Mouse (Mus musculus): ENCODE results near the gene Iqgap1.

Gene Iqgap1

GRCm38 (mm10) chr7:80799307-80799706 lies 26.5 kb downstream of the Iqgap1 start:
- DNase-seq, result no peak

- DNase-seq, result no peak
Observed at GRCm38 (mm10) chr7:80796805-80797567, 28.8 kb downstream of the Iqgap1 start.

- DNase-seq, result no peak
Observed at GRCm38 (mm10) chr7:80796258-80796657, 29.5 kb downstream of the Iqgap1 start.

GRCm38 (mm10) chr7:80789534-80789933 lies 36.2 kb downstream of the Iqgap1 start:
- peak; percentile 34 for DNase-seq

GRCm38 (mm10) chr7:80789061-80789460 lies 36.7 kb downstream of the Iqgap1 start:
- no peak for DNase-seq

GRCm38 (mm10) chr7:80788002-80788401 lies 37.8 kb downstream of the Iqgap1 start:
- no peak for DNase-seq

GRCm38 (mm10) chr7:80786746-80787145 lies 39.0 kb downstream of the Iqgap1 start:
- DNase-seq, result peak; percentile 64

- no peak for DNase-seq
Observed at GRCm38 (mm10) chr7:80783841-80784240, 41.9 kb downstream of the Iqgap1 start.

GRCm38 (mm10) chr7:80782155-80783109 lies 43.3 kb downstream of the Iqgap1 start:
- peak; percentile 32 for DNase-seq

GRCm38 (mm10) chr7:80781444-80782120 lies 44.2 kb downstream of the Iqgap1 start:
- DNase-seq, result peak; percentile 39

- DNase-seq, result peak; percentile 70
Observed at GRCm38 (mm10) chr7:80778958-80779669, 46.7 kb downstream of the Iqgap1 start.

- no peak for DNase-seq
Observed at GRCm38 (mm10) chr7:80778376-80778775, 47.4 kb downstream of the Iqgap1 start.

- no peak for DNase-seq
Observed at GRCm38 (mm10) chr7:80777151-80777550, 48.6 kb downstream of the Iqgap1 start.

- no peak for DNase-seq
Observed at GRCm38 (mm10) chr7:80776090-80776489, 49.7 kb downstream of the Iqgap1 start.

GRCm38 (mm10) chr7:80775448-80775904 lies 50.3 kb downstream of the Iqgap1 start:
- DNase-seq, result no peak

GRCm38 (mm10) chr7:80774615-80775447 lies 50.9 kb downstream of the Iqgap1 start:
- DNase-seq, result no peak

- peak; percentile 45 for DNase-seq
Observed at GRCm38 (mm10) chr7:80773834-80774614, 51.8 kb downstream of the Iqgap1 start.

GRCm38 (mm10) chr7:80770466-80770865 lies 55.3 kb downstream of the Iqgap1 start:
- DNase-seq, result no peak

GRCm38 (mm10) chr7:80766861-80767312 lies 58.9 kb downstream of the Iqgap1 start:
- DNase-seq, result no peak

- DNase-seq, result no peak
Observed at GRCm38 (mm10) chr7:80766072-80766471, 59.7 kb downstream of the Iqgap1 start.
